Mouse (Mus musculus) heart, adult 2 months (tissue): Measurements from ENCODE around the gene Sorcs2. TPM values are rescaled to one million over a fixed set of nuclear protein-coding genes. Genes with fewer than 3 reads are reported as not detected.
"Not testable (repeated sequence)": the region's sequence is repeated elsewhere in the genome, so short reads cannot be mapped to it uniquely, and the experiment has no call there.

Experiments
- DNase-seq, 2 experiments: peaks; one replicate each; pipeline ENCODE4 v3.0.0; 2021
- H3K27ac ChIP-seq: fragments of 200-600 bp; 2 replicates; pipeline ENCODE4 v1.8.1; 2022
- H3K27me3 ChIP-seq: fragments of 200-500 bp; 2 replicates; pipeline ENCODE4 v1.6.1; 2012; ENCODE audit warnings: mild to moderate bottlenecking, low read length, inconsistent platforms, mixed read lengths; ENCODE audit not compliant: control insufficient read depth, insufficient read depth
- H3K36me3 ChIP-seq: fragments of 200-500 bp; 2 replicates; pipeline ENCODE4 v1.6.1; 2012; ENCODE audit warnings: low read length, inconsistent platforms; ENCODE audit not compliant: control insufficient read depth, insufficient read depth
- H3K4me1 ChIP-seq: fragments of 200-500 bp; 2 replicates; pipeline ENCODE4 v1.6.1; 2011; ENCODE audit warnings: low read length; ENCODE audit not compliant: control insufficient read depth, insufficient read depth
- H3K4me3 ChIP-seq: fragments of 200-600 bp; 2 replicates; pipeline ENCODE4 v1.8.1; 2022
- H3K79me2 ChIP-seq: fragments of 200-500 bp; replicated peaks from 2 replicates; pipeline ENCODE4 v1.6.1; 2012; ENCODE audit warnings: mild to moderate bottlenecking, inconsistent platforms, low read length, moderate library complexity, mixed read lengths; ENCODE audit not compliant: control insufficient read depth, insufficient read depth
- H3K9ac ChIP-seq: fragments of 200-500 bp; 2 replicates; pipeline ENCODE4 v1.6.1; 2012; ENCODE audit warnings: low read depth, mild to moderate bottlenecking, control low read depth, inconsistent platforms, low read length, mixed read lengths
- CTCF ChIP-seq: fragments of 200-600 bp; IDR thresholded peaks from 2 replicates; pipeline ENCODE4 v1.8.1; 2022; ENCODE audit warnings: antibody characterized with exemption, mild to moderate bottlenecking, moderate library complexity
- EP300 ChIP-seq: fragments of 200-500 bp; IDR thresholded peaks from 2 replicates; pipeline ENCODE4 v1.6.1; 2011; ENCODE audit warnings: low read depth, low read length, control low read depth; ENCODE audit not compliant: insufficient read depth
- POLR2A ChIP-seq: fragments of 200-500 bp; IDR thresholded peaks from 2 replicates; pipeline ENCODE4 v1.6.1; 2011; ENCODE audit warnings: mild to moderate bottlenecking, low read depth, low read length, control low read depth; ENCODE audit not compliant: insufficient read depth
- WGBS: fragments of 180-500 bp; shearing (Covaris S2); methylation state at CpG from one replicate; pipeline ENCODE4 v1.1.7; 2018; 5-methylcytosine and 5-hydroxymethylcytosine counted together
- intact Hi-C: fragments of 180-260 bp; cut with DNase I; formaldehyde crosslinking; loops from one replicate; pipeline ENCODE4 v1.15.1; 2025
- polyA plus RNA-seq: library from polyadenylated mRNA; depleted of rRNA; stranded (reverse); fragments of >200 nt; gene quantifications from 2 replicates; pipeline ENCODE4 v1.2.3, GENCODE M21; 2012
- total RNA-seq, 2 experiments: library from RNA; stranded (reverse); gene quantifications; 2 replicates each; pipeline ENCODE4 v1.2.3; 2021

The Sorcs2 gene
- total and polyA plus RNA-seq, 3 experiments = 6.0 to 9.0 (median 7.7) TPM

GRCm38 (mm10) chr5:36252746-36253504 is 145.0 kb downstream of the Sorcs2 start:
- H3K4me1 ChIP-seq = no peaks in the 10 kb centered on the region
- TF ChIP-seq POLR2A (no peak), EP300 (no peak), CTCF (no peak)
- H3K9ac ChIP-seq = no peak overlapping the region
- 81% methylated on average over 17 of the region's 17 CpGs for WGBS
- H3K27me3 ChIP-seq = no peaks in the 10 kb centered on the region
- no peak overlapping the region for H3K4me3 ChIP-seq
- DNase-seq = peak in 1 of 2 experiments; percentile 6
- H3K36me3 ChIP-seq = no peaks in the 10 kb centered on the region
- no peaks in the 10 kb centered on the region for H3K79me2 ChIP-seq
- intact Hi-C loops = no loop called here
- H3K27ac ChIP-seq = no peak overlapping the region

GRCm38 (mm10) chr5:36248022-36248421 is 149.9 kb downstream of the Sorcs2 start:
- TF ChIP-seq EP300 = no peak
- TF ChIP-seq POLR2A = no peak
- no peak for TF ChIP-seq CTCF
- DNase-seq = no peak
- intact Hi-C loops = no loop called here
- 84% methylated on average over 3 of the region's 3 CpGs for WGBS
- Histone ChIP-seq H3K9ac (no peak overlapping the region), H3K36me3 (no peaks in the 10 kb centered on the region), H3K4me1 (no peaks in the 10 kb centered on the region; the same call in 1 of the 2 replicates), H3K27ac (no peak overlapping the region), H3K4me3 (no peak overlapping the region), H3K79me2 (no peaks in the 10 kb centered on the region), H3K27me3 (no peaks in the 10 kb centered on the region)

DNA sequence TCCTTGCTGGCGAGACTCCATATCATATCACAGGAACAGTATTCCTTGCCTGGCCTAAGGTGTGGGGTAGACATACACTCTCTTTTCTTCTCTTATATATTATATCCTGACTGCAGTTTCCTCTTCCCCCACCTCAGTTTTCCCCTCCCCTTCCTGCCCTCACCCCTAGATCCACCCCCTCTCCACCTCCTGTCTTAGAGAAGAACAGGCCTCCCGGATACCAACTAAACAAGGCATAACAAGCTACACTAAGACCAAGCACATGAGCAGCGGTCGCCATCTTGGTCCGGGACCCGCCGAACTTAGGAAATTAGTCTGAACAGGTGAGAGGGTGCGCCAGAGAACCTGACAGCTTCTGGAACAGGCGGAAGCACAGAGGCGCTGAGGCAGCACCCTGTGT is 160.4 kb downstream of the Sorcs2 start:
- DNase-seq, H3K4me1 ChIP-seq, H3K79me2 ChIP-seq, H3K27ac ChIP-seq, intact Hi-C loops, H3K27me3 ChIP-seq, H3K36me3 ChIP-seq, H3K4me3 ChIP-seq, H3K9ac ChIP-seq: not testable (repeated sequence)
- WGBS = 91% methylated on average over 8 of the region's 10 CpGs

DNA sequence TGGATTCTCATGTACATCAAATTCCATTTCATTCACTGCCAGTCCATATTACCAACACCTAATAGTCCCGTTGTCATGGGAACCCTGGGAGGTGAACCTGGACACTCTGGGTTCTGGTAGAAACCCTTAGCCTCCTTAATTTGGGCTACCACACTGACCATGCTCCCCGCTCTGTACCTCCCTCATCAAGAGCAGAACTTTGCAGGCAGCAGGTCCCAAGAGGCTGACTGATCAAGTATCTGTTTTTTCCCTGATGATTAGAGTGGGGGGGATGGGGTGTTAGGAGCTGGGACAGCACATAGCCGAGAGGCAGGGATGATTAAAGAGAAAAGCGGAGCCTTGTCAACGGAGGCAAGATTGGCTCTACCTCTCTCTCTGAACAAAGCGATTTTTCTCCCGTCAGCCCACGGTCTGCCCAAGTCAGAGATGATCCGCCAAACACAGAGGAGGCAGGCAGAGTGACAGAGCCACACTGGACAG is 167.6 kb downstream of the Sorcs2 start:
- Histone ChIP-seq H3K9ac (no peak overlapping the region), H3K79me2 (no peaks in the 10 kb centered on the region), H3K4me1 (no peaks in the 10 kb centered on the region), H3K36me3 (no peaks in the 10 kb centered on the region), H3K27me3 (no peaks in the 10 kb centered on the region), H3K27ac (no peak overlapping the region), H3K4me3 (no peak overlapping the region)
- DNase-seq = no peak
- TF ChIP-seq CTCF (no peak), POLR2A (no peak)
- 86% methylated on average over 9 of the region's 9 CpGs for WGBS
- intact Hi-C loops = no loop called here

- H3K27me3 ChIP-seq = no peaks in the 10 kb centered on the region
- H3K79me2 ChIP-seq = no peaks in the 10 kb centered on the region
- H3K4me1 ChIP-seq = no peaks in the 10 kb centered on the region
- no peak for TF ChIP-seq CTCF
- no peak for TF ChIP-seq POLR2A
- no peak for TF ChIP-seq EP300
- no peaks in the 10 kb centered on the region for H3K36me3 ChIP-seq
- WGBS = 83% methylated on average over 23 of the region's 23 CpGs
- H3K4me3 ChIP-seq = no peak overlapping the region
- no peak overlapping the region for H3K9ac ChIP-seq
- DNase-seq = no peak
- intact Hi-C loops = no loop called here
- no peak overlapping the region for H3K27ac ChIP-seq
Observed at GRCm38 (mm10) chr5:36228405-36229370, 169.3 kb downstream of the Sorcs2 start.

DNA sequence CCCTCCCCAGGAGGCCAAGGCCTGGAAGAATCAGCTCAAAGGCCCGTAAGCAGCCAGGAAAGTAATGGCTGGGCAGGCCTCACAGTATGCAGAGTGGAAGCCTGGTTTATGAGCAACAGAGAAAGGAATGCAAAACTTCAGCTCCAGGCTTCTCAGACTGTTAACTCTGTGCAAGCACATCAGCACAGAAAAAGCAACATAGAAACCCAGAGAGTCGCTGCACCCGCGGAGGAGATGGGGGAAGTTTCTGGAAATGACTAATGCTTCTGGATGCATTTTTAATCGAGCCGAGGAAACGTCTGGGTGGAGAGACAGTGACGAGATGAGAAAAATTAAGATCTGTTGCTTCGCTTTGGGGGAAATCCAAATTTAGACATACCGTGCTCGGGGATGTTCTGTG is 171.6 kb downstream of the Sorcs2 start:
- Histone ChIP-seq H3K4me3 (no peak overlapping the region), H3K4me1 (no peaks in the 10 kb centered on the region), H3K27me3 (no peaks in the 10 kb centered on the region), H3K9ac (no peak overlapping the region), H3K27ac (no peak overlapping the region), H3K79me2 (no peaks in the 10 kb centered on the region), H3K36me3 (no peaks in the 10 kb centered on the region)
- DNase-seq = no peak
- TF ChIP-seq POLR2A (no peak), EP300 (no peak), CTCF (no peak)
- intact Hi-C loops = no loop called here
- WGBS = 51% methylated on average over 11 of the region's 11 CpGs
